Mouse (Mus musculus): ENCODE measurements around the gene Gm28041. TPM values are rescaled to one million over a fixed set of nuclear protein-coding genes. Genes with fewer than 3 reads are reported as not detected.

Gm28041 gene
- total RNA-seq, 2 experiments from 2014 or later, result not detected

Other genes with a start within 250 kb of the Gm28041 start
- 1 to 10 TPM; 4.8 to 7.8 TPM for gene Rsl1, start 202.6 kb downstream of the Gm28041 start, total RNA-seq (2021)
- gene Zfp455, start 181.2 kb downstream of the Gm28041 start, total RNA-seq (2021), result 1 to 10 TPM; 2.2 to 3.4 TPM
- gene Zfp458, start 97.3 kb downstream of the Gm28041 start, total RNA-seq (2021), result 10 to 100 TPM; 19.8 to 20.5 TPM
- gene Zfp457, start 69.2 kb downstream of the Gm28041 start, total RNA-seq (2021), result 1 to 10 TPM; 3.2 to 3.6 TPM
- gene Zfp595, start 43.2 kb downstream of the Gm28041 start, total RNA-seq (2021), result 1 to 10 TPM; 2.3 to 2.5 TPM
- not detected for gene Gm28044, start 15.2 kb downstream of the Gm28041 start, total RNA-seq (2021)
- under 1 TPM; 0.63 to 0.64 TPM for gene Zfp953, start 15.1 kb downstream of the Gm28041 start, total RNA-seq (2021)
- under 1 TPM; 0.67 to 0.69 TPM for gene Zfp456, start 77 bp upstream of the Gm28041 start, total RNA-seq (2021)
- gene Zfp429, start 24.1 kb upstream of the Gm28041 start, total RNA-seq (2021), result 1 to 10 TPM; 1.7 to 2.1 TPM
- gene Zfp459, start 45.7 kb upstream of the Gm28041 start, total RNA-seq (2021), result 1 to 10 TPM; 3.1 to 5.3 TPM
- gene Zfp874a, start 75.9 kb upstream of the Gm28041 start, total RNA-seq (2021), result 10 to 100 TPM in 1 of 2 experiments, 1 to 10 TPM in 1; 9.9 to 12.4 TPM
- gene Zfp874b, start 108.5 kb upstream of the Gm28041 start, total RNA-seq (2021), result 10 to 100 TPM; 14.2 to 15.1 TPM
- gene Zfp58, start 124.8 kb upstream of the Gm28041 start, total RNA-seq (2021), result 1 to 10 TPM; 5.7 to 7.0 TPM
- gene Gm26965, start 150.4 kb upstream of the Gm28041 start, total RNA-seq (2021), result not detected
- gene Zfp87, start 150.4 kb upstream of the Gm28041 start, total RNA-seq (2021), result 10 to 100 TPM; 25.1 to 28.4 TPM
- gene Zfp748, start 178.1 kb upstream of the Gm28041 start, total RNA-seq (2021), result 1 to 10 TPM; 9.5 to 9.6 TPM
- 10 to 100 TPM in 1 of 2 experiments, 1 to 10 TPM in 1; 8.9 to 10.1 TPM for gene Zfp729b, start 234.0 kb upstream of the Gm28041 start, total RNA-seq (2021)